ENCODE assay signal across 15 mouse cellular contexts in the genomic region with DNA sequence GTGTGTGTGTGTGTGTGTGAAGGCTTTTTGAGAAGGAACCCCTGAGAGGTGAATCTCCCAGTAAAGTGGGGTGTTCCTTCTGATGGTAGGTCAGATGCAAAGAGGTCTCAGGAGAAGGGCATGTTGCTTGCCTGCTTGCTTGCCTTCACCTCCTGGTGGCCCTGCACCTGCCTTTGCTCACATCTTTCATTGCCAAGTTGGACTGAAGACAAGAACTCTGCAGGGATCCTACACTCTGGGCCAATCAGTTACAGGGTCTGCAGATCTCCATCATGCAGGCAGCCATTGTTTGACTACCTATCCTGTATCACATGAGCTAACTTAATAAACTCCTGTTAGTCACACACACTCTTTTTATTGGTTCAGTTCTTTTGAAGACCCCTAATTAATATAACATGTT.
"Had no signal": no experiment of that assay in that cellular context is flagged by ENCODE, and none has a peak within 500 bp of the region (broad histone marks: within the 10 kb centered on the region; RNA-seq: fewer than 3 reads in every experiment).

No protein-coding gene starts in this region.

- H3K36me3 ChIP-seq: neural tube, embryonic 15.5 days; stomach, embryonic 15.5 days had no signal

- H3K27me3 ChIP-seq: neural tube, embryonic 15.5 days; stomach, embryonic 15.5 days had no signal

- H3K9me3 ChIP-seq: neural tube, embryonic 15.5 days; stomach, embryonic 15.5 days had no signal

- H3K4me3 ChIP-seq: neural tube, embryonic 15.5 days; stomach, embryonic 15.5 days had no signal

- H3K4me1 ChIP-seq: stomach, embryonic 15.5 days had no signal

- DNase-seq: retina, postnatal 1 day; right cerebral cortex, adult 18-20 months; right cerebral cortex, postnatal 14 days; right cerebral cortex, postnatal 25 days; right cerebral cortex, postnatal 4 days; spleen, adult 18-20 months; thymus, adult 18-20 months; thymus, adult 2 months; thymus, postnatal 14 days; thymus, postnatal 25 days; thymus, postnatal 36 days; thymus, postnatal 4 days had no signal

- H3K27ac ChIP-seq: neural tube, embryonic 15.5 days; stomach, embryonic 15.5 days; stomach, postnatal 0 days had no signal
